Mouse (Mus musculus) c-Kit-positive CD71-positive TER-119-negative erythroid progenitor cells, embryonic 14.5 days (primary cell): ENCODE measurements at regions not wholly inside any gene's neighbourhood (a gene's known extent, or its start where the extent isn't known, plus 50 kb on each side); places are given as distances from the start of the nearest gene placed in this dataset.
"Not testable (repeated sequence)": the region's sequence is repeated elsewhere in the genome, so short reads cannot be mapped to it uniquely, and the experiment has no call there.

Source experiments
- DNase-seq: peaks from one replicate; pipeline ENCODE4 v3.0.0-alpha.2; 2013; ENCODE audit warnings: low read depth

DNA sequence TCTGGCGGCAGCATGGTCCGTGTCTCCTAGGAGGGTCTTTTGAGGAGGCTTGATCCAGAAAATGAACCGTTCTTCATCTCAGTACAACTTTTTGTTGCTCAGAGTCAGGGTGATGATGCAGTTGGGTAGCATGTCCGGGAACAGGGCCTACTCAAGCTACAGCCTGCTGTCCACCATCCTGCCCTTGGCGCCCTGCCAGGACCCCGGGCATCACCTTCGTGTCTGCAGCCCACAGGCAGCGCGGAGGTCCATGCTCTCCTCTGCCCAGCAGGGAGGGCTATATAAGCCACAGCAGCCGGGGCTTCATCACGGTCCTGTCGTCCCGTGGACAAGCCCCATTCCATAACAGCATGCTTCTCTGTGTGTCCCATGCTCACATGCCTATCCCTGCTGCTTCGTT is 107.1 kb upstream of the Klf3 start:
- DNase-seq = no peak

DNA sequence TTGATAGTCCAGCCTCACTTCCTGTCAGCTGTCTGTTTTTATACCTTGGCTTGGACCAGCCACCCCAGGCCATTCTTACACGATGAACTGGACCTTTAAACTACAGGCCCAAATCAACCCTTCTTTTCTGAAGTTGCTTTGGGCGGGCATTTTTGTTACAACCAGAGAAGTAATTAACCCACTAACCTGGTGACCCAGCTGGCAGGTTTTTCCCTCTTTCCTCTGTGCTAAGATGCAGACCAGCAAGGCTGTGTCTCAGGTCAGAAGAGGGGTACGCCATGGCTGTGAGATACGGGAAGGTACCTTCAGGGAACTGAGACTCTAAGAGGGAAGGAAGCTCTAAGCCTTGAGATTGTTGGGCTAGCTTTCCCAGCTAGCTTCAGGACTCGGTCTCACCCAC is 105.7 kb upstream of the Klf3 start:
- DNase-seq = no peak

DNA sequence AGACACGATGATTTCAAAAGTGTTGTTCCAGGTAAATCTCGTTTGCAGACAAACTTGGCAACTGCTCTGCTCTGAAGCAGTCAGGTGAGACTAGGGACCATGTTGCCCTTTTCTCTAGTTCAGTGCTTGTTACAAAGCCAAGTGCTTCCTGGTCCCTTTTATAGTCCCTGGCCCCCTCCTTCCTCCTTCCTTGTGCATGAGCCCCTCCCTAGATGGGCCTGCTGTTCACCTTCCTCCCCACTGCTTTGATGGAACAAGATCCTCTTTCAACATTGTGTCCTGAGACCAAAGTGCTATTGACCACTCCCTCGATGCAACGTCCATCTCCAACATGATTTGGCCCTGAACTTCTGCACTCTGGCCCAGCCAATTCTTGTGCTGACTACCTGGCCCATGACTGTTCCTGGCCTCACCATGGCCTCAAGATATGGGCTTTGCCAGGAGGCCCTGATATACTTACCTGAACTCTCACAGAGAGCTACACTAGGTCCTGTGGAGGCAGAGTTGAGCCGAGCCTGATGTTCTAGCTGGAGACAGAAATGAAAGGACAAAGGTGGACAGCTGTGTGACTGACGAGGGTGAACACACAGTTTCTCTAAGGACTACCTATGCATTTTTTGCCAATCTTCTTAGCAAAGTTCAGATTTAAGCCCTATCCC is 104.6 kb upstream of the Klf3 start:
- DNase-seq = no peak

DNA sequence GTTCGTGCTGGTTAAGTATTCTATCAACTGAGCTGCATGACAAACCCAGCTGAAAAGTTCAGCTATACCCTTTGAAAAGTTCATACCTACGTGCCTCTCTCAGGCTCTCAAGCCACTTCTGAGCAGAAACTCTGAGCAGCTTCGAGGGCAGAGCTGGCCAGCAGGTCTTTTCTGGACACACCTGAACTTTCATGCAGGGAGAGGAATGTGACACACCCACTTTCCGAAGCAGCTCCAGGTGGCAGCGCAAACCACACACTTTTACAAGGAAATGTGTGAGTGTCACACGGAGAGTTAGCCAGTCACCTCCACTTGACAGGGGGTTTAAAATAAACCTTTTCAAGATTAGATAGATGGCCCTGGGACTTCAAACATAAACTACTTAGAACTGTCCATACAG is 103.2 kb upstream of the Klf3 start:
- DNase-seq = no peak

DNA sequence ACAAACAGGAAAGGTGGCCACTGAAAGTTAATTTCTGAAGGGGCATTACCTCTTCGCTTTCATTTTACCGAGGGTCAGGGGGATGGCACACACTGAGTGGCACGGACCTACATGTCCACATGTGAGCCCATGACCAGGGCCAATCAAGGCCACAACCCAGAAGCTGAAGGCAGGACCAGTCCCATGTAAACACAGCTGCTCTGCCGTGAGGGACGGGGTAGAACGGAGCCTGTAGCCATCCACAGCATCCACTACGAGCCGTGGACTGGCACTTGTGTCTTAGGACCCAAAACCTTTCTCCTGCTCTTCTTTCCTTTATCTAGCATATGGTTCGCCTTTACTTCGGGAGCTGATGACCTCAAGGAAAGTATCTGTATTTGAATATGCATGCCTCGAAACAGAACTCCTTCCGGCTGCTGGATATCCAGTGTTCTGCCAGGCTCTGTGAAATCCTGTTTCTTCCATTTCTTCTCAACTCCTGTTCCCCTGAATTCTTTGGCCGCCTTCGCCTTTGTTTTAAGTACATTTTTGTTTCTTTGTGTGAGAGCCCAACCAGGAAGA is 101.9 kb upstream of the Klf3 start:
- no peak for DNase-seq

DNA sequence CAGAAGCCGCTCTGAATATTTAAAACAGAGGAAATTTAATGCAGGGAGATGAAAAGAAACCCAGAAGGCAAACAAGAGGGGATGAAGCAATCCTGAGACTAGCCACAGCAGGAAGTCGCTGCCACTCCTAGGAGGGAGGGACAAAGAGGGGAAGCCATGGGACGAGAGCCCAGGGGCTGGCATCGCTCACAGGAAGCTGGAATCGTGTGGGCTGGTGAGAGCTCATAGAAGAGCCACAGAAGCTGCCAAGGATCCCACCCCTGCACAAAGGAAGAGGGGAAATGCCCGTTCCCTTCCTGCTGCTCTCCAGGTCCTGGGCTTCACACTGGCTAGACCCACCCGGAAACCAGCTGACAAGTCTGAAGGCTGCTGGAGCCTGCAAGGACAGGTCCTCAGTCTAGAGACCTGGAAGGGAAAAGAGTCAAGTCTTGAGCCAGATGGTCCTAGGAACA is 101.4 kb upstream of the Klf3 start:
- no peak for DNase-seq

DNA sequence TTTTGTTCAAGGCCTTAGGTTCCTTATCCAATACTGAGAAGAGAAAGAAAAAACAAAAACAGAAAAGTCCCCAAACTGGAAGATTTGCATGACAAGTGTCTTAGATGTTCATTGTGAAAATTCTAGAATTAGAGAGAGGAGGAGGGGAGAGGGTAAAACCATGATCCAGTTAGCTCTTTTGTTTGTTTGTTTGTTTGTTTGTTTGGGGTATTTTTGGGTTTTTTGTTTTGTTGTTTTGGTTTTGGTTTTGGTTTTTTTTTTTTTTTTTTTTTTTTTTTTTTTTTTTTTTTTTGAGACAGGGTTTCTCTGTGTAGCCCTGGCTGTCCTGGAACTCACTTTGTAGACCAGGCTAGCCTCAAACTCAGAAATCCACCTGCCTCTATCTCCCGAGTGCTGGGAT is 100.8 kb upstream of the Klf3 start:
- DNase-seq = not testable (repeated sequence)

DNA sequence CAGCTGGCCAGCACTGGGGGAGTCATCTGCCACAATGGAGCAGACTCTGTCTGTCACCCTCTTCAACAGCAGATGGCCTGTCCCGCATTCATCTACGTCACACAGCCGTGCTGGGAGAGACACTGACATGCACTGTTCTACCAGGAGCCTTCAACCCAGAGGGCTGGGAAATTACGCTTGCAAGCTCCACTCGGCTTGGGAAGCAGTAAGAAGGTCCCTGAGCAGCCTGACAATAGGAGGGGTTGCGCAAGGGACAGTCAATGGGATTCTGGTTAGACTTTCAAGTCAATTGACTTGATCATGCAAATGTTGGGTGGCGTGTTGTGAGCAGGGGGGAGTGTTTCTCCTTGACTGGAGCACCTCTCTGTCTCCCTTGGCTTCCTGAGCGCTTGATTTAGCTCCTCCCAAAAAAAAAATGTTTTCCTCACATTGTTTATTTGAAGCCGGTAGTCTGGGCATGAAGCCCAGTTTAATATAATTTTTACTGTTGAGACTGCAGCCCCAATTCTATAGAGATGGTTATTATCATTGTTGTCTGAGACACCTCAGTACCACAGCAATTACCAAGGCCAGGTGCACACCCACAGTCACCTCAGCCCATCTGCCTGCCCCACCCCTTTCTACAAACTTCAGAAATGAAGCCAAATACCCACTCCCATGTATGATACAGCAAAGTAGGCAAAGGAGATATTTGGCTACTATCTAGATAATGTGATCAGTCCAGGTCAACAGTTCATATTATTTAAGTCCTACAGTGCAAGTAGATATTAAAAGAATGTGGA is 99.9 kb upstream of the Klf3 start:
- DNase-seq = no peak

DNA sequence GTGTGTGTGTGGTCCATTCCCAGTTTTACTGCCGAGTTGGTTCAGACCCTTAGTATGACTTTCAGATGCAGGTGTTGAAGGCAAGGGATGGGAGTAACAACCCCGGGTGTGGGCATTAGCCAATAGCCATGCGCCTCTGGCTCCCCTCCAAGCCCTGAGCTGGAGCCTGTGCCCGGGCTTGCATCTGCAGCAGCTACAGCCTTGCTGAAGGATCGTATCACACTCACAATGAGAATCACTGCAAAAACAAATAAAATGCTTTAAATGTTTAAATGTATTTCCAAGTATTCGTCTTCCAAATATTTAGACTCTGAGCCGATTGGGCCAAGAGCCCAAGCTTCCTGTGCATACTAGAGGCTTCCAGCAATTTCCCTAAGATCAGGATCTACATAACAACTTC is 99.0 kb upstream of the Klf3 start:
- no peak for DNase-seq

DNA sequence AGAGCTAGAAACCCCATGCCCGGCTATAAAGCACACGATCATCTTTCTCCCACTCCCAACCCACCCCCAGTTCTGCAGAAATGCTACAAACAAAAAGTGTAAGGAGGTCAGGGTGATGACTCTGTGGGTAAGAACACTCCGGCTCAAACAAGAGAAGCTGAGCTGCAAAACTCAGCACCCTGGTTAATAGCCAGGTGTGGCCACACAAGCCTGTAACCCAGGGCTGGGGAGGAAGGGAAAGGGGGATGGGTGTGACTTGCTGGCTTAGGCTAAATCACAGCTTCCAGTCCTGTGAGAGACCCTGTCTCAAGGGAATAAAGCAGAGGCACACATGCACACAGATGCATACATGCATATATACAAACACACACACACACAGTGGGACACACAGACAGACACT is 96.6 kb upstream of the Klf3 start:
- no peak for DNase-seq

DNA sequence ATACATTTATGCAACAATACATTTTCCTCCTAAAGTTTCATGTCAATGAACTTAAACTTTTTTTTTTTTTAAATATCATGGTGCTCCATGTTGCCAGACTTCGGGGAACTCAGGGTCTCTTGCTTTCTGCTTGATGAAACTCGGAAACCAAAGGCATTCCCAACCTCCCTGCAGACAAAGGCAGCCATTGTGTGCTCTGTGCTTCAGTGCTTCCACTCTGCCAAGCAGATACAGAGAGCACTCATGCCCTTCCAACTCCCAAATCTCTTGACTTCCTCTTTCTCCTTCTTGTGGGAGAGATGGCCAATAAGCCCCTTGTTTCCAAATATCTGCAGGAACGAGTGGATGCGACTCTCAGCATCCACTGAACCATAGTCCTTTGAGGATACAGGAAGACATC is 94.0 kb upstream of the Klf3 start:
- DNase-seq = no peak

DNA sequence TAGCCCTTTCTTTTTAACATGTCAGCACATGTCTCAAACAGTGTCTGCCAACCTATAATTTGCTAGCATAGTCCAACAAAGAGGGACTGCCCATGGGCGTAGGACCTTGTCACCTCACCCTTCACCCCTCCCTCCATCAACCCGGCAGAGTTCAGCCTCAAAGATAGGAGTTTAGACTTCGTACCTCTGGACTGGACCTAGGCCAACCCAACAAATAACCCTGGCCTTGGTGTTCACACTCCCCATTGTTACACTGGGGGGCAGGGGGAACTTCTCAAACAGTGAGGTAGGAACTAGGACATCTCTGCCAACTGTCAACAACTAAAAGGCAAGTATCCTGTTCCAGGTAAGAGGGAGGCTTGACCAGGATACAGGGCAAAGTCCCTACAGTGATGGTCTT is 93.0 kb upstream of the Klf3 start:
- DNase-seq = no peak

DNA sequence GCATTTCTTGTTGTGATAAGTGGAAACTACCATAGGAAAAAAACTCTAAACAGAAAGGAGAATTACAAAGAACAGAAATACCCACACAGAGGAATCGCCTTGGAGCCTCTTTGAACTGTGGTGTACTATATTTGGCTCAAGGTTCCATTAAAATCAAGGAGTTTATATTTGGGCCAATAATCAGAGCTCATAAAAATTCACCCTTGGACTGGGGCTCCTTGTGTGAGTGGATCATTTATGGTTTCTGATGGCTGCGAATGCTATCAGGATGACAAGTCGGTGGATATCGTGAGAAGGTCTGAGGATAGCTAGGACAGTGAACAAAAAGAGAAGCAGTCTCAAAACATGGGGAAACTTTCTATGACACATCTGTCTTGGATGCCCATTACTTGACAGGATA is 92.2 kb upstream of the Klf3 start:
- no peak for DNase-seq

DNA sequence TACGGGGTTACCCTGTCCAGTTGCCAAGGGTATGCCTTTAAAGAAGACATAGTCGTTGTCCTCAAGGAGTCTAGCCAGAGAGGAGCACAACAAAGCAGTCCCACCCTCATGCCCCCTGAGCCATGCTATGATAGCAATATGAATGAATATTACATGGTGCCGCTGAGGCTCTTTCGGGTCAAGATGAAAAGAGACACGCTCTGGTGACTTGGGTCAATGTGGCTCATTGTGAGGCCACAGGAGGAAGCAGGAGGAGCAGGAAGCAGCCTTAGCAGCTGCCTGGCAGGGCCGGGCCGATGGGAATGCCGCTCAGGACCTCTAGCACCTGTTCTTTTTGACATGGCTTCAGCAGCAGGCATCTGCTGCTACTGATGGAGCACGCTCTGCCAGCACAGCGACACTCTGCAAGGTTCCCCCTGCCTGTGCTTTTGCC is 89.0 kb upstream of the Klf3 start:
- DNase-seq = no peak

DNA sequence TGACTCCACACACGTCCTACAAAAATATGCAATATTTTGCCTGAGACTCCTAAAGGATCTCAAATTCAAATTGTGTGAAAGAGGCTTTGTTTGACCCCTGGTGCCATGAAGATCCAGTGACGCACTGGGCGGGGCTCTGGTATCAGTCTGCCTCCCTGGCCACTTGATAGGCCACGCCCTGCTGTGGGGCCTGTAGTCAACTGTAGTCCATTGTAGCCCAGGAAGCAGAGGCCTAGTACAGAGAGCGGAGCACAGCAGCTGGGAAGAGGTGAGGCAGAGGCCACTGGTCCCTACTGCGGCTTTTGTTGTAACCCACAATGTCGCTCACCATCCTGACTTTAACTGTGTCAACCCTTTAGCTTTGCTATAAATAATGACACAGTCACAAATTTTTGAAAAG is 88.5 kb upstream of the Klf3 start:
- peak; percentile 84 for DNase-seq

DNA sequence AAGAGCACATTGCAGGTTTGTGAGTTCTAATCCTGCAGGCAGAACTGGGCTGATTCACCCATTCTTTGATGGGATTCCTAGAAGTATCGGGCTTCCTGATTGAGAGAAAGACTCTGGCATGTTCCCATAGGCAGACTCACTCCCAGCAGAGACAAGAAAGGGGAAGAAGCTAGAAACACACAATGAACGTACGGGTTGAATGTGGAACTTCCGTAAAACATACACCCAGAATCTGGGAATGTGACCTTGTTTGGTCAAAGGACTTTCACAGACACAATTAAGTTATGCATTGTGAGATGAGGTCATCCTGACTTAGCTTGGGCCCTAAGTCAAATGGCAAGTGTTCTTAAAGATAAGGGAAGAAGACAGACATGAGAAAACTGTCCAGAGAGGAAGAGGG is 86.6 kb upstream of the Klf3 start:
- DNase-seq = no peak

DNA sequence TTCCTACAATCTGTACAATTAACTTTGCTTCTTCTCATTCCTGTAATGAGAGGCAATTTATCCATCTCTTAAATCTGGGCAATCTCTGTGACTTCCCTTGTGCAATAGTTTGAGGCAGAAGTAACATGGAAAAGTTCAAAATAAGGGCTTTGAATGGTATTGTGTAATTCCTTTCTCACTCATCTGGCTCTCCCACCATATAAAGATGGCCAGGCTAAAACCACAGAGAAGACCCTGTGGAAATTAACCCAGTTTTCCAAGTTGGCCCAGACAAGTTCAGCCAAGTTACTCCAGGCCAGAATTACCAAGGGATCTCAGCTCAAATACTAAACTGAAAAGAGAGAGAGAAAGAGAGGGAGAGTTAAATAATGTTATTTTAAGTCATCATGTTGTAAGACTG is 81.0 kb upstream of the Klf3 start:
- no peak for DNase-seq

DNA sequence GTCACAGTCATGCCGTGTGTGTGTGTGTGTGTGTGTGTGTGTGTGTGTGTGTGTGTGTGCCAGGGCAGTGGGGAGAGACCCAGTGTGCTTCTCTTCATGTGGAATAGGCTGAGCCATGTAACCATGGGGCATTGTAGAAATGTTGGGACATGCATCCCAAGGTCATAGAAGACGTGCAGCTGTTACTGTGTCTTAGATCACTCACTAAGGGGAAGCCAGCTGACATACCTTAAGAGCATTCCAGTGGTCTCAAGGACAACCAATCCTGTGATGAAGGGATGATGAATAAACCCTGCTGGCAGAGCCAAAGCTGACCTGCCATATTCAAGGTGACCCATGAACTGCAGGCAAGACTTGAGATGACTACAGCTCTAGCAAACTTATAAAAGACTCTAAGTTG is 75.3 kb upstream of the Klf3 start:
- DNase-seq = no peak

DNA sequence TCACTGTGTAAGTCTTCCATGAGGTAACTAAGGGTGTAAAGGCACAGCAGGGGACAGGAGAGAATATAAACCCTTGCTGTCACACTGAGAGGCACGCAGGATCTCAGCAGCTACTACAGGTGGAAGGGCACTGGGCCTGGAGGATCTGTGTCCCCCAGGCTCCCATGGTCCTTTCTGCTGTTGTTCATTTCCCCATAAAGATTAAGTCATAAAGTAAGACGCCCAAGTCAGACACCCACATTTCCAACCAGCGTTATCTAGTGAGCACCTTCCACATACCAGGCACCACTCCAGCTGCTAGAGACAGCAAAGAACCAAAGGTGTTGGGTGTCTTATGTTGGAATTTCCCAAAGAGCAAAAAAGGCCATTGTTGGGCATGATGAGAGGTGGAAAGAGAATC is 70.8 kb upstream of the Klf3 start:
- no peak for DNase-seq

DNA sequence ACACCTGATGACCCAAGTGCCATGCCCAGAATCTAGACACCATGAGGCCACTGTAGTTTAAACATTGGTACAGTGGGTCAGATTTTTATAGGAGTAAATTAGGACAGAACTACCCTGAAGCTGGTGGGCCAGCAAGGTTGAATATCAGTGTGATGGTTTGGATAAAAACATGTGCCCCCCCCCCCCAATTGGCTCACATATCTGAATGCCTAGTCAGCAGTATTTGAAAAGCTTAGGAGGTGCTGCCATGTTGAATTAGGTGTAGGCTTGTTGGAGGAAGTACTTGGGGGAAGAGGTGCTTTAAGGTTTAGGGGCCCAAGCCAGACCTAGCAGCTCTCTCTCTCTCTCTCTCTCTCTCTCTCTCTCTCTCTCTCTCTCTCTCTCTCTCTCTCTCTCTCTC is 66.2 kb upstream of the Klf3 start:
- DNase-seq = no peak

DNA sequence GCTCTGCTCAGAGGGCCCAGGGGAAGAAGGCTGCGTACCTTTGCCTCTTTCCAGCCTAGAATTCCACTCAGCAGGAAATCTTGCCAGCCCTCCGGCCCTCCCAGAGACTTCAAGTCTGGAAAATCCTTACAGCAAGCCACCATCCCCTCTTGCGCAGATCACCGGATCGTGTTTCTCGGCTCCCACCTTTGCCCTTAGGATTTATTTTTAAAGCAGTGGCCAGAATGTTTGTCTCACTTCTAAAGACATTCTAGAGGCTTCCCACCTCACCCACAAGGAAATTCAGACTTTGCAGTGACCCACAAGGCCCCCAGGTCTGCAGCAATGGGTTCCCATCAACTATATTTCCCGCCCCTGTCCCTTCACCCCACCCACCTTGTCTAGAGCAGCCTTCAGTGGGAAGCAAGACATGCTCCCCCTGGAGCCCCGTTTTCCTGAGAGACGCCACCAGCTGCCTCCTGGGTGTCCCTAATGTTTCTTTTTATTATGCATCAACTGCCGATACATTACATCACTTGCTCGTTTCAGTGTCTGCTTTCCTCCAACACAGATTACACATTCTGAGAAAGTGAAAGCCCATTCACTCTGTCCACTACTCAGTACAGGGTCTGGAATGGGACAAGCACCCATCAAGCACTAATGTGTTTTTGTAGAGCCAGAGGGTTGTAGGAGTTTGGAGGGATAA is 65.0 kb upstream of the Klf3 start:
- DNase-seq = no peak

DNA sequence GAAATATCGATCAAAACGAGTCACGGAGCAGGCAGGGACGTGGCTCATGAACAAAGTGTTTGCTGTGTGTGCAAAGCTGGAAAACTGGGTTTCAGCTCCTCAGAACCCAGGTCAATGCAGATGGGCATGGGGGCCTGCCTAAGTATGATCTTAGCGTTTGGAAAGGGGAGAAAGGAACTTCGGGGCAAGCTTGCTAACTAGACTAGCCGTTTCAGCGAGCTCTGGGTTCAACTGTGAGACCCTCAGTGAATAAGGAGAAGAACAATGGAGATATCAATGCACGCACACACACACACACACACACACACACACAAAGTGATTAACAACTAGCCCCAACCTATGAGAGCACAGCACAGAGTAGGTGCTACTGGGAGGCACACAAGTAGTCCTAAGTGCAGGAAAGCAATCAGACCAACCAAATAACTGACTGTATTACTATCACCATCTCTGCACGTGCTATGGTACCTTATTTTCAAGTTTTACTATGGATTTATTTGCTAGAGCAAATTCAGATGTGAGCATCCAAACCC is 64.3 kb upstream of the Klf3 start:
- DNase-seq = no peak
